Mouse (Mus musculus) erythroblast, embryonic 14.5 days (primary cell): ENCODE measurements around the gene Hipk4. TPM values are rescaled to one million over a fixed set of nuclear protein-coding genes. Genes with fewer than 3 reads are reported as not detected.
A peak's percentile ranks its signal among the peaks of the same experiment; 100 is the strongest.

Source experiments
- H3K27me3 ChIP-seq: 2 replicates; pipeline ENCODE4 v1.6.1; 2012; ENCODE audit warnings: inconsistent platforms; ENCODE audit not compliant: control insufficient read depth
- H3K36me3 ChIP-seq: 2 replicates; pipeline ENCODE4 v1.6.1; 2012; ENCODE audit warnings: mild to moderate bottlenecking, inconsistent platforms; ENCODE audit not compliant: control insufficient read depth
- H3K4me1 ChIP-seq: 2 replicates; pipeline ENCODE4 v1.6.1; 2012; ENCODE audit warnings: inconsistent platforms; ENCODE audit not compliant: control insufficient read depth
- H3K4me3 ChIP-seq: replicated peaks from 2 replicates; pipeline ENCODE3; 2012; ENCODE audit warnings: moderate library complexity, mild to moderate bottlenecking, inconsistent platforms
- H3K9me3 ChIP-seq: 2 replicates; pipeline ENCODE4 v1.6.1; 2012; ENCODE audit warnings: low read length, inconsistent platforms, mixed read lengths; ENCODE audit not compliant: control insufficient read depth
- GATA1 ChIP-seq: IDR thresholded peaks from 2 replicates; pipeline ENCODE4 v1.6.1; 2012; ENCODE audit warnings: low read length, inconsistent platforms, mixed read lengths
- TAL1 ChIP-seq: IDR thresholded peaks from 3 replicates; pipeline ENCODE4 v1.6.1; 2012; ENCODE audit warnings: low read length, inconsistent platforms, mixed read lengths
- polyA plus RNA-seq: library from polyadenylated mRNA; stranded (reverse); fragments of >175 nt; gene quantifications from 2 replicates; pipeline ENCODE4 v1.2.3, GENCODE M21; 2012

Hipk4 gene
- polyA plus RNA-seq, 1 experiment: 0.38 TPM

- Histone ChIP-seq H3K36me3 (peaks cover 44% of the 10 kb centered on the region), H3K9me3 (no peaks in the 10 kb centered on the region), H3K4me1 (peaks cover 73% of the 10 kb centered on the region), H3K4me3 (peak overlapping the region; percentile 81), H3K27me3 (no peaks in the 10 kb centered on the region)
- TF ChIP-seq TAL1 (no peak), GATA1 (peak; percentile 34; the same call in 1 of the 2 replicates)
Measured at GRCm38 (mm10) chr7:27542392-27543033, 19.4 kb downstream of the Hipk4 start.

- no peaks in the 10 kb centered on the region for H3K27me3 ChIP-seq
- peaks cover 39% of the 10 kb centered on the region for H3K36me3 ChIP-seq
- H3K9me3 ChIP-seq: no peaks in the 10 kb centered on the region
- H3K4me3 ChIP-seq: peak overlapping the region; percentile 81
- TF ChIP-seq TAL1 (no peak), GATA1 (no peak)
- peaks cover 69% of the 10 kb centered on the region for H3K4me1 ChIP-seq
Measured at GRCm38 (mm10) chr7:27543065-27543464, 20.0 kb downstream of the Hipk4 start.

GRCm38 (mm10) chr7:27543851-27544250 lies 20.8 kb downstream of the Hipk4 start:
- H3K36me3 ChIP-seq: peaks cover 31% of the 10 kb centered on the region
- TF ChIP-seq TAL1: no peak
- no peak for TF ChIP-seq GATA1
- H3K4me1 ChIP-seq: peaks cover 61% of the 10 kb centered on the region
- no peaks in the 10 kb centered on the region for H3K9me3 ChIP-seq
- H3K27me3 ChIP-seq: no peaks in the 10 kb centered on the region
- no peak overlapping the region for H3K4me3 ChIP-seq

- Histone ChIP-seq H3K4me1 (peaks cover 51% of the 10 kb centered on the region), H3K9me3 (no peaks in the 10 kb centered on the region), H3K27me3 (no peaks in the 10 kb centered on the region), H3K36me3 (peaks cover 21% of the 10 kb centered on the region), H3K4me3 (no peak overlapping the region)
- TF ChIP-seq TAL1 (no peak), GATA1 (no peak)
Measured at GRCm38 (mm10) chr7:27544675-27545370, 21.8 kb downstream of the Hipk4 start.

GRCm38 (mm10) chr7:27549597-27549996 lies 26.5 kb downstream of the Hipk4 start:
- Histone ChIP-seq H3K9me3 (no peaks in the 10 kb centered on the region), H3K4me1 (peaks cover 35% of the 10 kb centered on the region), H3K27me3 (no peaks in the 10 kb centered on the region), H3K4me3 (no peak overlapping the region), H3K36me3 (peaks cover 1% of the 10 kb centered on the region; the same call in 1 of the 2 replicates)
- TF ChIP-seq TAL1: no peak

- Histone ChIP-seq H3K4me1 (peaks cover 41% of the 10 kb centered on the region), H3K9me3 (no peaks in the 10 kb centered on the region), H3K27me3 (no peaks in the 10 kb centered on the region), H3K4me3 (peak overlapping the region; percentile 77), H3K36me3 (peaks cover 21% of the 10 kb centered on the region)
- no peak for TF ChIP-seq TAL1
- TF ChIP-seq GATA1: no peak
Measured at GRCm38 (mm10) chr7:27552070-27552469, 29.0 kb downstream of the Hipk4 start.

GRCm38 (mm10) chr7:27552931-27553513 lies 30.0 kb downstream of the Hipk4 start, which contains the start of the genes Pld3 and 2310022A10Rik:
Pld3 (minus strand) TSS chr7:27553218.
2310022A10Rik (plus strand) TSS chr7:27553233.
- Histone ChIP-seq H3K4me3 (peak within 1 kb of the TSS; percentile 77), H3K36me3 (peaks cover 22% of the 10 kb centered on the region), H3K4me1 (peaks cover 38% of the 10 kb centered on the region), H3K27me3 (no peaks in the 10 kb centered on the region), H3K9me3 (no peaks in the 10 kb centered on the region)
- TF ChIP-seq GATA1 (no peak), TAL1 (no peak)

- peaks cover 30% of the 10 kb centered on the region for H3K4me1 ChIP-seq
- no peak overlapping the region for H3K4me3 ChIP-seq
- H3K36me3 ChIP-seq: peaks cover 83% of the 10 kb centered on the region
- no peaks in the 10 kb centered on the region for H3K27me3 ChIP-seq
- TF ChIP-seq GATA1 (no peak), TAL1 (no peak)
- no peaks in the 10 kb centered on the region for H3K9me3 ChIP-seq
Measured at GRCm38 (mm10) chr7:27560291-27560887, 37.3 kb downstream of the Hipk4 start.

- H3K4me1 ChIP-seq: peaks cover 26% of the 10 kb centered on the region
- no peaks in the 10 kb centered on the region for H3K9me3 ChIP-seq
- H3K27me3 ChIP-seq: no peaks in the 10 kb centered on the region
- H3K36me3 ChIP-seq: peaks cover 80% of the 10 kb centered on the region
- TF ChIP-seq TAL1 (no peak), GATA1 (no peak)
- no peak overlapping the region for H3K4me3 ChIP-seq
Measured at GRCm38 (mm10) chr7:27560978-27561377, 37.9 kb downstream of the Hipk4 start.
